Mouse (Mus musculus): ENCODE data around the gene Arrb1.

DNA sequence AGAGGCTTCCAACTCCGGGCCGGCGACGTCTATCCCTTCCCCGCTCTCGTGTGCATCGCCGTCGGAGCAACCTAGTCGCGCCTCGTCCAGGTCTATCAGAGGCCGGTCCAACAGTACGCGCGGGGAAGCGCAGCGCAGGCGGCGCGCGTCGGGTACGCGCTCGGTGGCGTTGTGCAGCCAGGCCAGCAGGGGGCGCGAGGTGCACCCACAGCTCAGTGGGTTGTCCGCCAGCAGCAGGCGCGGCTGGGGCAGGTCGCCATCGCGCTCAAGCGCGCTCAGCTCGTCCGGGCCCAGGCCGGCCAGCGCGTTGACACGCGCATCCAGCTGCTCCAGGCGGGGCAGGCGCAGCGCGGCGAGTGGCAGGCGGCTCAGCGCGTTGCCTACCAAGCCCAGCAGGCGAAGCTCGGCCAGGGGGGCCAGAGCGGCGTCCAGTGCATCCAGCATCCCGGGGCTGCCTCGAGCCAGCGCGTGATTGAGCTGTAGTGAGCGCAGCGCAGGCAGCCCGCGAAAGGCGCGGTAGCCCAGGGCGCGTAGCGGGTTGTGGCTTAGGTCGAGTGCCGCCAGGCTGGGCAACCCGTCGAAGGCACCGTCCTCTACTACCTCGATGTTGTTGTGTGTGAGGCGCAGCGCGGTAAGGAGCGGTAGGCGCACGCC, 90.6 kb downstream of the Arrb1 start:
- peak; percentile 74 for TF ChIP-seq CTCF (IDR thresholded peaks at IDR 0.05; ENCODE audit: insufficient read depth, low read length)
- TF ChIP-seq POLR2A (IDR thresholded peaks at IDR 0.05; ENCODE audit: borderline replicate concordance, extremely low read depth, low read depth, low read length): no peak
